Mouse (Mus musculus) adrenal gland, postnatal 25 days (tissue): ENCODE data around the gene Sema4b. TPM values are rescaled to one million over a fixed set of nuclear protein-coding genes. Genes with fewer than 3 reads are reported as not detected.

ENCODE experiments used
- DNase-seq: peaks from one replicate; pipeline ENCODE4 v3.0.0; 2021; ENCODE audit warnings: mixed read lengths
- long read RNA-seq: library from polyadenylated mRNA; stranded (forward); transcript quantifications from one replicate; pipeline ENCODE4 v2.0.0, GENCODE M21; 2021
- total RNA-seq: library from RNA; stranded (reverse); gene quantifications from 2 replicates; pipeline ENCODE4 v1.2.3, GENCODE M21; 2021

The Sema4b gene
- 68.9 and 70.0 TPM in 2 replicates for total RNA-seq
- long read RNA-seq, transcript Sema4b-201 (15 exons, 3,949 nt) = major isoform, 7 of 29 reads
- long read RNA-seq, partial matches to known transcripts = 15 of 29 reads
- long read RNA-seq, other reads (novel, unspliced or antisense) = 3 of 29 reads

GRCm38 (mm10) chr7:80186531-80187296 is at the start of gene Sema4b:
Sema4b (plus strand) TSS chr7:80186841.
- DNase-seq = peak; percentile 97

DNA sequence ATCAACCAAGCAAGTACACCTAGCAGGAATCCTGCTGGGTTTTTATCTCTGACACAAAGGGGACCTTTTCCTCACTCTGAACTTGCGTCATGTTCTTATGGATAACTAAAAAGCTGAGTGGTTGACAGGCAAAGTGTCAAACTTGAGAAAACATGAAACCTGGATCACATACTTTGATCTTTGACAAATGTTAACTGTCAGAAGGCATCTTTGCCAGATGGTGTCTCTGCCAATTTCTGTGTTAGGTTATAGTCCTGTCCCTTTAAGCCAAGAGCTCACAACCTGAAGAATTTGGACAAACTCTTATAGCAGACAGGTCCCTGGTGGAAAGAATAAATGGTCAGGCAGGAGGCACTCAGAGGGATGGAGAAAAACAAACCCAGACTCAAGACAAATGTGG is 48.3 kb upstream of the Sema4b start:
- DNase-seq = no peak

DNA sequence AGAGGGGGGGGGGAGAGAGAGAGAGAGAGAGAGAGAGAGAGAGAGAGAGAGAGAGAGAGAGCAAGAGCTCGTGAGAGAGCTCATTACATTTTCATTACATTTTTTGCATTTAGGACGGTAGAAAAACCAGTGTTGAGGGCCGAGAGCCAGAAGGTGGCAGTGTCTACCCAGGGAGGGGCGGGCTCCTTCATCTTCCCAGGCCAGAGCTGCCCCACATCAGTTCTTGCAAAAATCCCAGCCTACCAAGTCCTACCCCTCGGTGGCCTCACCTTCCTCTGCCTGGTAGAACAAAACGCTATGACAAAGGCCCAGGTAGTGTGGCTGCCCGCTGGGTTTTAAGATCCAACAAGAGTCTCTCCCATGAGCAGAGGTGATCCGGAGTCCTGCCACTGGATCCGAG is 45.8 kb upstream of the Sema4b start:
- peak; percentile 76 for DNase-seq

GRCm38 (mm10) chr7:80143331-80144273 is 43.0 kb upstream of the Sema4b start:
- DNase-seq = peak; percentile 38

GRCm38 (mm10) chr7:80144695-80145094 is 41.9 kb upstream of the Sema4b start:
- no peak for DNase-seq

GRCm38 (mm10) chr7:80146077-80146476 is 40.6 kb upstream of the Sema4b start:
- DNase-seq = no peak

GRCm38 (mm10) chr7:80149356-80149755 is 37.3 kb upstream of the Sema4b start:
- no peak for DNase-seq

- DNase-seq = no peak
Observed at GRCm38 (mm10) chr7:80152152-80152551, 34.5 kb upstream of the Sema4b start.

DNA sequence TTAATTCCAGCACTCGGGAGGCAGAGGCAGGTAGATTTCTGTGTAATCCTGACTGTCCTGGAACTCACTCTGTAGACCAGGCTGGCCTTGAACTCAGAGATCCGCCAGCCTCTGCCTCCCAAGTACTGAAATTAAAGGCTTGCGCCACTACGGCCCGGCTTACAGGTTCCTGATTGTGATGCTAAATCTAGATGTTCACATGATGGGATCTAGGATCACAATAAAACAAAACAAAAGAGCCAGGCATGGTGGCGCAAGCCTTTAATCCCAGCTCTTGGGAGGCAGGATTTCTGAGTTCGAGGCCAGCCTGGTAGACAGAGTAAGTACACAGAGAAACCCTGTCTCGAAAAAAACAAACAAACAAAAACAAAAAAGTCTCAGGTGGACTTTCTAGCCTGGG is 33.9 kb upstream of the Sema4b start:
- DNase-seq = no peak

DNA sequence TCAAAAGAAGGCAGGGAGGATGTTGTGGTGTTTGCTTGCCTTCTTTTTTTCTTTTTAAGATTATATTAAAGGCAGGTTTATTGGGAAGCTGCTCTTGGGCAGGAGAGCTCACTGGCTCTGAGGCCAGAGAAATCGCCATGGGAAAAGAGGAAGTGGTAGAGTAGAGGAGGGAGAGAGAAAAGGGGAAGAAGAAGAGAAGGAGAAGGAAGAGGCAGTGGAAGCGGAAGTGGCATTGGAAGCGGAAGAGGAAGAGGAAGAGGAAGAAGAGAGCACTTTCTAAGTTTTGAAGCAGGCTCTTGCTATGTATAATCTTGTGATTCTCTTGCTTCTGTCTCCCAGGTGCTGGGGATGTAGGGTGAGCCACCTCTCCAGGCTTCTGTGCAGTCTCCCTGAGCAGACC is 32.0 kb upstream of the Sema4b start:
- no peak for DNase-seq

GRCm38 (mm10) chr7:80156711-80157227 is 29.9 kb upstream of the Sema4b start:
- DNase-seq = peak; percentile 75

DNA sequence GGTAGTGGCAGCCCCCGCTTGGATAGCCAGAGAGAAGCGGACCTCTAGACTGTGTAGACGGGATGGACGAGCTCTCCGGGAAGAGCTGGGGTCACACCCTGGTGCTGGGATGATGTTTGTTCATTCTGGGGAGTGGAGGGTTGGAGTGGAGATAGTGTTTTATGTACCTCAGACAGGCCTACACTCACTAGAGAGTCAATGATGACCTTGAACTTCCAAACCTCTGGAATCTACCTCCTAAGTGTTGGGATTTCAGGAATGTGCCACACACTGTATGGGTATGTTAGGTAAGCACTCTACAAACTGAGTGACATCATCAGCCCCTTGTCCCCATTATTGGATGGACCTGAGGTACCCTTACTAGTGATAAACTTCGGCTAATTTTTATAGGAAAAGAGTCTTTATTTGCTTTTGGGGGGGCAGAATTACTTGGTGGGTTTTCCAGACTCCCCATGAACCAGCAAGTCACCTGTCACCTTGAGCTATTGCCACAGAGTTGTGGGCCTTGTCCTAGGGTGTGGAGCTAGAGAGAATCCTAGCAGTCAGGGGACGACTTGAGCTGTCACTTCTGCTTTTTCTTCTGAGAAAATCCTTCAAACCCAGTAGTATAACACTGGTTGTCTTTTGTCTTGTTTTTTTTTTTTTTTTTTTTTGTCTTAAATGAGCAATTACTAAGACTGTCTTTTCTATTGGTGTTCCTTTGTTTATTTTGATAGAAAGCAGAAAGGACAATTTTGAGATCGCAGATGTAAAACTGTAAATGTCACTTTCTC is 28.0 kb upstream of the Sema4b start:
- no peak for DNase-seq

DNA sequence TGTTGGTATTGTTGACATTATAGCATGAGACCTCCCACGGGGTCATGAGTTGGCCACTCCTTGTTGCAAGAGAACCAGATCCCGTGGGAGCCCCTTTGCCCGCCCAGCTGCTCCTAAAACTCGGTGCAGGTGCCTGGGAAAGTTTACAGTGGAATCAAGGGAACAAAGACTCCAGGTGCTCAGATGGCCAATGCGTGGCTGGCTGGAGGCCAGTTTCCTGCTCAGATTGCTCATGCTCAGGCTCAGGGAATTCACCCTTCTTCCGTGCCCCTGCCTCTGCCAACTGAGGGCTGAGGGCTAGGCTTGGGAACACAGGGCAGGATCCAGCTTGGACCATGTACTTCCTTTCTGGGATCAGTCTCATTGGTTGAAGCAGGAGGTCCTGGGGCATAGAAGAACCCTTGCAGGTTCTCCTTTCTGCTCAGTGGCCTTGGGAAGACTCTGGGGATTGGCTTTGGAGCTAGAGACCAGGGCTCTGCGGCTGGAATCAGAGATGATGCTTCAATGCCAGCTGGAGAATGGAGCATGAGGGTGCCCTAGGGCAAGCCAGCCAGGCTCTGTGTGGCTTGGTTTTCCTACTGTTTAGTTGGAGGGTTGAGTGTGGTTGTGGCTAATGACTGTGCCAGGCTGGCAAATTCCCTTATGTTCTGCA is 26.2 kb upstream of the Sema4b start:
- peak; percentile 24 for DNase-seq

GRCm38 (mm10) chr7:80160945-80161306 is 25.7 kb upstream of the Sema4b start:
- DNase-seq = peak; percentile 37

DNA sequence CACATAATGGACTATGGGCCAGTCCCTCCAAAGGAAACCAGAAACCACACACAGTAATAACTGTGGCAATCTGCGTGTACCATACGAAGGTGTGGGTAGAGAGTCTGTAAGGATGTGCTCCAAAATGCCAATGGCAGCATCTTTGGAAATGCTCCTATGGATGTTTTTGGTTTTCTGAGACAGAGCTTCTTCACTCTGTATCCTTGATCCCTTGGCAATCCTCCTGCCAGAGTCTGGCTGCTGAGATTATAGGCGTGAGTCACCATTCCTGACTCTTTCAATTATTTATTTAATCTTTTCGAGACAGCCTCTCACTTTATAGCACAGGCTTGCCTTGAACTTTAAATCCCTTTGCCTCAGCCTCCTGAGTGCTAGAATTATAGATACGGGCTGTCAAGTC is 21.2 kb upstream of the Sema4b start:
- DNase-seq = no peak

- DNase-seq = peak; percentile 80
Observed at GRCm38 (mm10) chr7:80166740-80167139, 19.9 kb upstream of the Sema4b start.

- DNase-seq = no peak
Observed at GRCm38 (mm10) chr7:80169847-80170246, 16.8 kb upstream of the Sema4b start.

- DNase-seq = peak; percentile 73
Observed at GRCm38 (mm10) chr7:80171345-80171744, 15.3 kb upstream of the Sema4b start.

- DNase-seq = no peak
Observed at GRCm38 (mm10) chr7:80172069-80172956, 14.3 kb upstream of the Sema4b start.

- no peak for DNase-seq
Observed at GRCm38 (mm10) chr7:80176159-80176558, 10.5 kb upstream of the Sema4b start.
